Mouse (Mus musculus) adrenal gland, postnatal 4 days (tissue): ENCODE data around the gene Nceh1. TPM values are rescaled to one million over a fixed set of nuclear protein-coding genes. Genes with fewer than 3 reads are reported as not detected.

Experiments used
- DNase-seq, 2 experiments: peaks; one replicate each; pipeline ENCODE4 v3.0.0; 2021 to 2022; ENCODE audit warnings: low spot score in 2 of 2, mixed read lengths in 2 of 2
- total RNA-seq, 2 experiments: library from RNA; stranded (reverse); gene quantifications; 2 replicates each; pipeline ENCODE4 v1.2.3; 2021

The Nceh1 gene
- total RNA-seq, 2 experiments from 2014 or later = 103 to 113 TPM

DNA sequence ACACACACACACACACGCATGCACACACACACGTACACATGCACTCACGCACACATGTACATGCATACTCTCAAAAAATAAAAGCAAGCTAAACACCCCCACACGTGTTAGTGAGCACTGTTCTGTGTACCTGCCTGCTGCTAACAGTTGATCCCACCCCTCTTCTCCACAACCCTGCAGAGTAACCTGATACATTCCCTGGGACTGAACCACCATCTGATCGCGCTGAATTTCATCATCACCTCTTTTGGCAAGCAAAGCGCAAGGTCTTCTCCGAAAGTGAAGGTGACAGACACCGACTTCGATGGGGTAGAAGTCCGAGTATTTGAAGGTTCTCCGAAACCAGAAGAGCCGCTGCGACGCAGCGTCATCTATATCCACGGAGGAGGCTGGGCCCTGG is 39.7 kb downstream of the Nceh1 start:
- DNase-seq = no peak

GRCm38 (mm10) chr3:27227629-27228453 is 45.1 kb downstream of the Nceh1 start:
- DNase-seq = no peak

- no peak for DNase-seq
These were observed 46.0 kb downstream of the Nceh1 start for GRCm38 (mm10) chr3:27228530-27229309.

GRCm38 (mm10) chr3:27233361-27233760 is 50.6 kb downstream of the Nceh1 start:
- DNase-seq = no peak

DNA sequence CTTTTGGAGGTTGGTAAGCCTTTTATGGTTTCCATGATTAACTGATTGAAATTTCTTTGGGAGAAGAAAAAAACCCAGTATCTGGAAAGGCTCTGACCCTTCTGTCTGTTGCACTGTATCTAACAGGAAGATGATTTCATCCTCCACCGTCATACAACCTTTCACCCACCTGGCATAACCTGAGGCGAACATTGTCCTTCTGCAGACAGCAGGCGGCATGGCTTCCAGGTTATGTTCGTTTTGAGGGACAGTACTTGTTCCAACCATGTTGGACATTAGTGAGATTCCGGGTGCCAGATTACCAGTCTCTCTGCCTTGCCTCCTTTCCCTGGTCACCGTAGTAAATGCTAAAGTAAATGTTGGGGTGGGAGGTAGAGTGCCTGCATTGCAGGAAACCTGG is 51.1 kb downstream of the Nceh1 start:
- DNase-seq = no peak

- no peak for DNase-seq
These were observed 52.2 kb downstream of the Nceh1 start for GRCm38 (mm10) chr3:27234976-27235375.

- peak in 1 of 2 experiments; percentile 22 for DNase-seq
These were observed 54.5 kb downstream of the Nceh1 start for GRCm38 (mm10) chr3:27237226-27237625.

- DNase-seq = no peak
These were observed 55.8 kb downstream of the Nceh1 start for GRCm38 (mm10) chr3:27238563-27238962.

DNA sequence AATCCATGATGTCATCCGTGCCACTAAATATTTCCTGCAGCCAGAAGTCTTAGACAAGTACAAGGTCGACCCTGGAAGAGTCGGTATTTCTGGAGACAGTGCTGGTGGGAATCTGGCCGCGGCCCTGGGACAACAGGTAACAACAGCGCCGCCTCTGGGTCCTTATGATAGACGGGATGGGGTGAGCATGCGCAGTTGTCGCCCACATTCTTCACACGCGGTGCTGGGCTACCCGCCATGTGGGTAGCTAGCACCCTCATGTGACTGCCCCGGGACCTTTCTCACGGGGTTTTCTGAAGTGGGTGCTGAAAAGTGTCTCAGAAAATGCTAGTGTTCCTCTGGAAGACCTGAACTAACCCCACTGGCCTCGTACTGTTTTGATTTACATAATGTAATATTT is 56.8 kb downstream of the Nceh1 start:
- DNase-seq = no peak

DNA sequence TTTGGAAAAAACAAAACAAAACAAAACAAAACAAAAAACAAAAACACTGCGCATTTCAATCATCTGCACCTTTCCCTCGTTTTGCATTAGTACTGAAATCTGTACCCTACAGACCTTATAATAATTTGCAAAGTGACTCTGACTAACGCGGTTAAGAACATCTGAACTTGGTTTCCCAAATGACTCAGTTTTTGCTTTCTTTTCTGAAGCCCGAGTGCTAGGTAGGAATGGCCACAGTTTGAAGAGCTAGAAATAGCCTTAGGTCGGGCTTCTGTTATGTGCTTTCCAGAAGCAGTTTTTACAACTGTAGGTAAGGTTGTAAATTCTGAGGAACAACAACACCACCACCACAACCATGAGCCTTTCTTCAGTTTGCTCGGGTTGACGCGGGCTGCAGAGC is 59.1 kb downstream of the Nceh1 start:
- DNase-seq = no peak

DNA sequence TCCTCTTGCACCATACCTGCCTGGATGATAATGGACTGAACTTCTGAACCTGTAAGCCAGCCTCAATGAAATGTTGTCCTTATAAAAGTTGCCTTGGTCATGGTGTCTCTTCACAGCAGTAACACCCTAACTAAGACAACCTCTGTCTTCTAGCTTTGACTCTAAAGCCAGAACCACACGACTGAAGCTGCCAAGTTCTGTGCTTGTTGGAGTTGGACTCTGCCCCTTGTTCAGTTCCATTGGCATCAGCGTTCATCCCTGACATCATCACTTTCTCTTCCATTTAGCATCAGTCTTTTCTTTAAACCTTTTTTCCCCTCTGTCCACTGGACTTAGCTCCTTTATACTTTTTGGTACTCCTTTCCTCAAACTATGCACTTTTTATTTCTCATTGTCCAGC is 63.4 kb downstream of the Nceh1 start:
- DNase-seq = no peak

- no peak for DNase-seq
These were observed 65.0 kb downstream of the Nceh1 start for GRCm38 (mm10) chr3:27247785-27248184.

GRCm38 (mm10) chr3:27249030-27249429 is 66.3 kb downstream of the Nceh1 start:
- DNase-seq = no peak

DNA sequence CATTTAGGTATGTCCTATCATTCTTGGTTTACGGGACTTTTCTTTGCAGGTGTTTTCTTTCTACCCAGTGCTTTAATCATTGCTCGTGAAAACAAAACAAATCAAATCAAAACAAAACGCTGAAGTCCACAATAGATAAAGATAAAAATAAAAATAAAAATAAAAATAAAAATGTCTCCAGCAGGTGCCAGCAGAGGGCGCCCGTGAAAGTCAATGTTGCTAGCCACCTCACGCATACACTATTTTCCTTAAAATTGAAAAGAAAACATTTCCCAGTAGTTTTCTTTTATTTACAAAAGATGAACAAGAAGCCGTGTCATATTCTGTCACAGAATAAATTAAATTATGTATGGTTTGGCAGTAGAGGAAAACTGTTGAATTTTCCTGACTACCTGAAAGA is 68.2 kb downstream of the Nceh1 start:
- DNase-seq = no peak

DNA sequence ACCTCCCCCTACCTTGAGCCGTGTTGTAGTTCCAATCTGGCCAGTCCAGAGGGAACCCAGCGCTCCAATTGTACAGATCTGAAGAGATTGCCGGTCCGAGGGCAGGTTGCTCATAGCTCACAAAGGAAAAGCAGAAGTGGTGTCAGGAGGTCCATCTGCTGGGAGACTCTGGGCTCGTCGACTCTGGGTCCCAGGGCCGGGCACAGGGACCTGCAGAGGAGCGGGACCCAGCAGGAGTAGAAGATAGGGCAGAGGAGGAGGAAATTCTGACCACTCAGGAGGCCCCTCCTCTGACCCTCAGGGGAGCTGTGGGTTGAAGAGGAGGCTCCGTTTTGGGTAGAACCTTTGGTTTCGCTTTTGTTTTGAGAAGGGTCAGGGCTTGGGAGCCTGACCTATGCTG is 75.7 kb downstream of the Nceh1 start:
- no peak for DNase-seq

GRCm38 (mm10) chr3:27260393-27260792 is 77.6 kb downstream of the Nceh1 start:
- no peak for DNase-seq

DNA sequence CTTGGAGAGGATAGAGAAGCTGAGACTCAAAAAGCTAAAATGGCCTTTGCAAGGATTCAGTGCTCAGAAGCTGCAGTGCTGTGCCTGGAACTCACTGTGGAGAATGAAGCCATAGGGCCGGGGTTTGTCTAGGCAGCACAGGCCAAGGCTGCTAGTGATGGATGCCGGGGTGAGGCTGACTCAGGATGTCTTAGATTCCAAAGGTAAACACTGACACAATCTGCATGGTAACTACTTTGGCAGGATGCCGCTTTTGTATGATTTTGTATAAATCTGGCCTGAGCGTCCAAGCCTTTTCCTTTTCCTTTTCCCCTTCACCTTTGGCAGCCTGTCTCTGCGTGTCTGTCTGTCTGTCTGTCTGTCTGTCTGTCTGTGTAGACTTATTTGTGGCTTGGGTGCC is 84.6 kb downstream of the Nceh1 start:
- no peak for DNase-seq

DNA sequence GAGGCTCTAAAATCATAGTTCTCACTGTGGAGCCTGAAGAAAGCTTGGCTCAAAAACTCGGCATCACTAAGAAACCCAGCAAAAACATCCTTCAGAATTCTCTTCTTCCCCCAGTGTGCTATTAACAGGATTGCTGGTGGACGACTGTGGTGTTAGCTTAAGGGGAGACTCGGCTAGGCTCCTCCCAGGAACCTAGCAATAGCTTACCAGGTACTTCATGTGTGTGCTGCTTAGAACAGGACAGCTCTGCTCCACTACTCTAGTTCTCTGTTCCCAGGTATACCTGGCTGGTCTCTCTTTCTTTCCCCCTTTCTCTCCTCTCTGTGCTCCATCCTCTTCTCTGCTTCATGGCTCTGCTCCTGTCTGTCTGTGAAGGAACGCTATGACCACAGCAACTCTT is 85.1 kb downstream of the Nceh1 start:
- DNase-seq = no peak

DNA sequence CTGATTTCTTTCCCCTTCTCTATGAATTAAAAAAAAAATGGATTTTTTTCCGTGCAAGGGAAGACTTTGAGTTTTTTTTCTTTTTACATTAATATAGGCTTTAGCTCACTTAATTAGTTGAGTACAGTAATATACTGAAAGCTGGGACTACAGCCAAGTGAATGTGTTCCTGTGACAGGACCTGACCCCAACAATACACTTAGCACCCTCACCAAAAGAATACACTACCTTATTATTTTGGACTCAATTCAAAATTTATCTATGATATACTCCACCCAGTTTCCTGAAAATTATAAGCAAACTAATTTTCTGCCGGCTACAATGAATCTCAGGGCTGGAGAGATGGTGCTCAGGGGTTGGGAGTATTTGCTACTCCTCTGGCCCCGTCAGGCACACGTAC is 86.4 kb downstream of the Nceh1 start:
- no peak for DNase-seq

DNA sequence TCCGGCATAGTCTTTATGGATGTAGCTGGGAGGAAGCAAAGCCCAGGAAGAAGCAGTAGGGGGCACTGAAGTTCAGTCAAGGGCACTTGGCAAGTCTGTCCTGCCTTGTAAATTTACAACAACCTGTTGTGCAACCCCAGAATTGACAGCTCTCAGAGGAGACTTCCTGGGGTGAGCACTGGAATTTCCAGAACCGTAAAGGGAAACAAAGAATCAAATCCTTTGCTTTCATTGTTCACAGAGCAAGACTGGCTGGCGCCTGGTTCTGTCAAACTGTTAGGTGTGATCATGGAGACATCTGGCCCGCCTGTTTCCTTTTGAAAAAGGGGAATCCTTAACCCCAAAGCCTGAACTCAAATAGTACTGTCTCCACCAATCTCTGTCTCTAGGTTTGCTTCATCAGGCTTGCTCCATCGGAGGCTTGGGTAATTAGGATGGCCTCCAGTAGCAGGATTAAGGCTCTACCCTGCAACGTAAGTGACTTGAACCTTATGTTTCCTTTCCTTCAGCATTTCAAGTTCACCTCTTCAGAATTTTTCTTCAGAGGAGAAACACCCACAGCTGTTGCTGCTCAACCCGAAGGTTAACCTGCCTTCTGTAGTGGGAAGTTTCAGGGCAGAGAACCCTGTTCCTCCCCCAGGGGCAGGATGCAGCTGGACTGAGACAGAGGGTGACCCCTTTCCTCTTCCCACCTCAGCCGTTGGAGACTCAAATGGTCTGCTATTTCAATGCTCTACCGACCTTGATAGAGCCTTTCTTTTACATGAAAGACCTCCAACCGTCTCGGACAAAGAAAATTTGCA is 87.6 kb downstream of the Nceh1 start:
- DNase-seq = peak in 1 of 2 experiments; percentile 13

GRCm38 (mm10) chr3:27272926-27273745 is 90.4 kb downstream of the Nceh1 start:
- DNase-seq = no peak
